Mouse (Mus musculus): ENCODE results near the gene Gm3727.
"Not testable (repeated sequence)": the region's sequence is repeated elsewhere in the genome, so short reads cannot be mapped to it uniquely, and the experiment has no call there.

The Gm3727 gene

DNA sequence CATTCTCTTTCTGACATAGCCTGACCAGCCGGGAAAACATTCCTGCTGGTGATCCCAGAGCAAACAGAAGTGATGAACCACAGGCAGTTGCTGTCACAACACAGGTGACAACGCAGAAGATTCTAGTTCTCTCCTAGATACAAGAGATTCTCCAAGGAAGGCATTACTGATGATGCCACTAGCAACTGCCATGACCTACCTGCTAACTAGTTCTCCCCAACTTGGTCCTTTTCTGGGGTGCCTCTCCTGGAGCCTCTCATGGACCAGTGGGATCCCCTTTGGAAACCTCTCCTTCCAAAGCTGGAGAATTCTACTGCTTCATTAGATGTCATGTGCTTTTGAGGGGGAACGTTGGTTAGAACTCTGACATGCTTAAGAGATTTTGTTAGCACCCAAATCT lies at the start of gene Gm3727:
Gene Gm3727 (minus strand): TSS at position 101 of the 400 bp plus-strand sequence.
- DNase-seq (ENCODE audit: low spot score in 2 of 2), result not testable (repeated sequence)

DNA sequence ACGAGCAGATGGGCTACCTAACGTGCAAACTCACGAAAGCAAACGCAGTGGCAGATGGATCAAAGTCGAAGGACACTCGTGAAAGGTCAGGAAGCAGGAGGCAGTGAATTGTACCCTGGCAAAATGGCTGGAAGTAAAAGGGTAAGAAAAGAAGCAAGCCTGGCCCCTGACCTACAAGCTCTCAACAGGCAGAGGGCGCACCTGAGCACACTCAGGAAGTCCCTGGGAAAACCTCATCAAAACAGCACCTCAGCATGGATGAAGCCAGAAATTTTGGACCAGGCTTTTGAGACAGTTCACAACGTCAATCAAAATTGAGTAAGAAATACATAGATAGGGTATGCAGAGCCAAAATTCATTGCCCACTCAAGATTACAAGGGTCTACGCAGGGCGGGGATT lies 21.0 kb downstream of the Gm3727 start:
- DNase-seq (ENCODE audit: low spot score in 2 of 2), result peak; percentile 14 to 21

Data from right cerebral cortex, postnatal 10 days (tissue).